Mouse (Mus musculus) heart, embryonic 11.5 days (tissue): ENCODE measurements at regions not wholly inside any gene's neighbourhood (a gene's known extent, or its start where the extent isn't known, plus 50 kb on each side); places are given as distances from the start of the nearest gene placed in this dataset.

Experiments used
- ATAC-seq: fragments of 200-750 bp; cut with Nextera tagmentation; replicated peaks from 2 replicates; pipeline ENCODE4 v1.8.0; 2017; ENCODE audit warnings: moderate library complexity; ENCODE audit not compliant: insufficient number of reproducible peaks, low FRiP score, low TSS enrichment
- H3K27ac ChIP-seq: fragments of 300-500 bp; sonication (generic); 2 replicates; pipeline ENCODE4 v1.5.1; 2014; ENCODE audit warnings: mild to moderate bottlenecking, low read depth, low read length
- H3K27me3 ChIP-seq: fragments of 300-500 bp; sonication (generic); 2 replicates; pipeline ENCODE4 v1.6.1; 2014; ENCODE audit warnings: mild to moderate bottlenecking, low read length, mixed read lengths; ENCODE audit not compliant: control insufficient read depth, insufficient read depth
- H3K36me3 ChIP-seq: fragments of 300-500 bp; sonication (generic); 2 replicates; pipeline ENCODE4 v1.6.1; 2014; ENCODE audit warnings: mild to moderate bottlenecking, low read length, moderate library complexity, mixed read lengths; ENCODE audit not compliant: control insufficient read depth, insufficient read depth
- H3K4me1 ChIP-seq: fragments of 300-500 bp; sonication (generic); 2 replicates; pipeline ENCODE4 v1.6.1; 2014; ENCODE audit warnings: low read length; ENCODE audit not compliant: control insufficient read depth, insufficient read depth
- H3K4me2 ChIP-seq: fragments of 300-500 bp; sonication (generic); 2 replicates; pipeline ENCODE4 v1.6.1; 2014; ENCODE audit warnings: mild to moderate bottlenecking, moderate library complexity
- H3K4me3 ChIP-seq: fragments of 300-500 bp; sonication (generic); 2 replicates; pipeline ENCODE4 v1.5.1; 2014; ENCODE audit warnings: low read depth, low read length
- H3K9ac ChIP-seq: fragments of 300-500 bp; sonication (generic); 2 replicates; pipeline ENCODE4 v1.6.1; 2014; ENCODE audit warnings: mild to moderate bottlenecking, low read depth, low read length, moderate library complexity
- H3K9me3 ChIP-seq: fragments of 300-500 bp; sonication (generic); replicated peaks from 2 replicates; pipeline ENCODE4 v1.6.1; 2016; ENCODE audit warnings: low read length; ENCODE audit not compliant: control insufficient read depth
- WGBS: fragments of 180-500 bp; shearing (Covaris S2); extraction: QIAGEN DNeasy Blood & Tissue Kit; methylation state at CpG from one replicate; pipeline ENCODE4 v1.1.7; 2014; ENCODE audit not compliant: insufficient replicate concordance; 5-methylcytosine and 5-hydroxymethylcytosine counted together

GRCm38 (mm10) chr8:89707341-89707928 lies 640.7 kb downstream of the Tox3 start:
- no peaks in the 10 kb centered on the region for H3K27me3 ChIP-seq
- no peaks in the 10 kb centered on the region for H3K36me3 ChIP-seq
- no peak overlapping the region for H3K4me3 ChIP-seq
- no peaks in the 10 kb centered on the region for H3K9me3 ChIP-seq
- H3K4me1 ChIP-seq = no peaks in the 10 kb centered on the region
- H3K27ac ChIP-seq = no peak overlapping the region
- H3K4me2 ChIP-seq = no peak overlapping the region
- no peak for ATAC-seq
- WGBS = 40% methylated on average over 5 of the region's 5 CpGs
- no peak overlapping the region for H3K9ac ChIP-seq

GRCm38 (mm10) chr8:89685696-89686095 lies 641.7 kb upstream of the Sall1 start:
- WGBS = 77% methylated on average over 6 of the region's 6 CpGs

GRCm38 (mm10) chr8:89680937-89681336 lies 637.0 kb upstream of the Sall1 start:
- no peak overlapping the region for H3K4me3 ChIP-seq
- no peaks in the 10 kb centered on the region for H3K36me3 ChIP-seq
- H3K9me3 ChIP-seq = no peaks in the 10 kb centered on the region
- H3K4me1 ChIP-seq = no peaks in the 10 kb centered on the region
- H3K4me2 ChIP-seq = no peak overlapping the region
- H3K9ac ChIP-seq = no peak overlapping the region
- WGBS = 80% methylated on average over 4 of the region's 4 CpGs
- no peak overlapping the region for H3K27ac ChIP-seq
- no peaks in the 10 kb centered on the region for H3K27me3 ChIP-seq
- no peak for ATAC-seq

More at GRCm38 (mm10) chr8:89685696-89686095, 641.7 kb upstream of the Sall1 start:
- ATAC-seq = no peak
- H3K9me3 ChIP-seq = no peaks in the 10 kb centered on the region
- no peaks in the 10 kb centered on the region for H3K4me1 ChIP-seq
- H3K27ac ChIP-seq = no peak overlapping the region
- H3K4me2 ChIP-seq = no peak overlapping the region
- H3K27me3 ChIP-seq = no peaks in the 10 kb centered on the region
- H3K36me3 ChIP-seq = no peaks in the 10 kb centered on the region
- H3K4me3 ChIP-seq = no peak overlapping the region
- no peak overlapping the region for H3K9ac ChIP-seq

- H3K36me3 ChIP-seq = no peaks in the 10 kb centered on the region
- no peak overlapping the region for H3K27ac ChIP-seq
- no peak overlapping the region for H3K4me2 ChIP-seq
- WGBS = 72% methylated on average over 5 of the region's 5 CpGs
- H3K4me3 ChIP-seq = no peak overlapping the region
- no peaks in the 10 kb centered on the region for H3K27me3 ChIP-seq
- no peaks in the 10 kb centered on the region for H3K4me1 ChIP-seq
- ATAC-seq = no peak
- no peaks in the 10 kb centered on the region for H3K9me3 ChIP-seq
- H3K9ac ChIP-seq = no peak overlapping the region
These were observed 636.4 kb upstream of the Sall1 start for GRCm38 (mm10) chr8:89680341-89680740.

- 83% methylated on average over 4 of the region's 4 CpGs for WGBS
- no peak overlapping the region for H3K4me2 ChIP-seq
- ATAC-seq = no peak
- H3K27me3 ChIP-seq = no peaks in the 10 kb centered on the region
- H3K36me3 ChIP-seq = no peaks in the 10 kb centered on the region
- no peak overlapping the region for H3K9ac ChIP-seq
- no peak overlapping the region for H3K4me3 ChIP-seq
- H3K27ac ChIP-seq = no peak overlapping the region
- H3K4me1 ChIP-seq = no peaks in the 10 kb centered on the region
- H3K9me3 ChIP-seq = no peaks in the 10 kb centered on the region
These were observed 635.6 kb upstream of the Sall1 start for GRCm38 (mm10) chr8:89679551-89679950.

GRCm38 (mm10) chr8:89677266-89677665 lies 633.3 kb upstream of the Sall1 start:
- Histone ChIP-seq H3K27me3 (no peaks in the 10 kb centered on the region), H3K27ac (no peak overlapping the region), H3K4me3 (no peak overlapping the region), H3K36me3 (no peaks in the 10 kb centered on the region), H3K9me3 (no peaks in the 10 kb centered on the region), H3K4me2 (no peak overlapping the region), H3K9ac (no peak overlapping the region), H3K4me1 (no peaks in the 10 kb centered on the region)
- no peak for ATAC-seq
- 76% methylated on average over 5 of the region's 5 CpGs for WGBS

- no peak overlapping the region for H3K4me3 ChIP-seq
- H3K36me3 ChIP-seq = no peaks in the 10 kb centered on the region
- H3K9ac ChIP-seq = no peak overlapping the region
- ATAC-seq = no peak
- H3K9me3 ChIP-seq = no peaks in the 10 kb centered on the region
- no peak overlapping the region for H3K27ac ChIP-seq
- no peaks in the 10 kb centered on the region for H3K27me3 ChIP-seq
- no peaks in the 10 kb centered on the region for H3K4me1 ChIP-seq
- H3K4me2 ChIP-seq = no peak overlapping the region
- WGBS = 80% methylated on average over 4 of the region's 4 CpGs
These were observed 629.9 kb upstream of the Sall1 start for GRCm38 (mm10) chr8:89673911-89674310.

- ATAC-seq = no peak
- no peaks in the 10 kb centered on the region for H3K36me3 ChIP-seq
These were observed 628.7 kb upstream of the Sall1 start for GRCm38 (mm10) chr8:89672631-89673030.

GRCm38 (mm10) chr8:89664911-89665689 lies 621.1 kb upstream of the Sall1 start:
- Histone ChIP-seq H3K27ac (no peak overlapping the region), H3K4me1 (no peaks in the 10 kb centered on the region), H3K9ac (no peak overlapping the region), H3K36me3 (no peaks in the 10 kb centered on the region), H3K9me3 (no peaks in the 10 kb centered on the region), H3K4me3 (no peak overlapping the region), H3K4me2 (no peak overlapping the region), H3K27me3 (no peaks in the 10 kb centered on the region)
- ATAC-seq = no peak
- WGBS = 81% methylated on average over 9 of the region's 9 CpGs

More at GRCm38 (mm10) chr8:89672631-89673030, 628.7 kb upstream of the Sall1 start:
- H3K9ac ChIP-seq = no peak overlapping the region
- H3K9me3 ChIP-seq = no peaks in the 10 kb centered on the region
- no peak overlapping the region for H3K4me2 ChIP-seq
- H3K4me3 ChIP-seq = no peak overlapping the region
- H3K4me1 ChIP-seq = no peaks in the 10 kb centered on the region
- no peaks in the 10 kb centered on the region for H3K27me3 ChIP-seq
- 79% methylated on average over 5 of the region's 5 CpGs for WGBS
- no peak overlapping the region for H3K27ac ChIP-seq
